Mouse (Mus musculus) thymus, adult 2 months (tissue): ENCODE measurements around the gene Qtrt2. TPM values are rescaled to one million over a fixed set of nuclear protein-coding genes. Genes with fewer than 3 reads are reported as not detected.

ENCODE experiments used
- DNase-seq: peaks from one replicate; pipeline ENCODE4 v3.0.0; 2021
- H3K27ac ChIP-seq: fragments of 200-500 bp; 2 replicates; pipeline ENCODE4 v1.5.1; 2012; ENCODE audit warnings: low read length, control low read depth; ENCODE audit not compliant: control insufficient read depth, insufficient read depth
- H3K27me3 ChIP-seq: fragments of 200-500 bp; 2 replicates; pipeline ENCODE4 v1.6.1; 2012; ENCODE audit warnings: mild to moderate bottlenecking, low read length, moderate library complexity, mixed read lengths; ENCODE audit not compliant: control insufficient read depth, insufficient read depth
- H3K36me3 ChIP-seq: fragments of 200-500 bp; 2 replicates; pipeline ENCODE4 v1.6.1; 2012; ENCODE audit warnings: mild to moderate bottlenecking, low read length, moderate library complexity; ENCODE audit not compliant: control insufficient read depth, insufficient read depth
- H3K4me1 ChIP-seq: fragments of 200-500 bp; replicated peaks from 2 replicates; pipeline ENCODE4 v1.6.1; 2012; ENCODE audit warnings: low read length; ENCODE audit not compliant: control insufficient read depth, insufficient read depth
- H3K4me3 ChIP-seq: fragments of 200-500 bp; 2 replicates; pipeline ENCODE4 v1.5.1; 2012; ENCODE audit warnings: mild to moderate bottlenecking, low read length, control low read depth, moderate library complexity; ENCODE audit not compliant: control insufficient read depth, insufficient read depth
- CTCF ChIP-seq: fragments of 200-500 bp; IDR thresholded peaks from 2 replicates; pipeline ENCODE4 v1.5.1; 2012; ENCODE audit warnings: mild to moderate bottlenecking, control low read depth, low read length, moderate library complexity, borderline replicate concordance; ENCODE audit not compliant: control insufficient read depth, poor library complexity, insufficient read depth; ENCODE audit errors: extremely low read depth
- POLR2A ChIP-seq: fragments of 200-500 bp; IDR thresholded peaks from 2 replicates; pipeline ENCODE4 v1.6.1; 2012; ENCODE audit warnings: mild to moderate bottlenecking, low read length, control low read depth, moderate library complexity; ENCODE audit not compliant: control insufficient read depth, poor library complexity, insufficient read depth; ENCODE audit errors: extremely low read depth
- WGBS: fragments of 180-500 bp; shearing (Covaris S2); methylation state at CpG from one replicate; pipeline ENCODE4 v1.1.7; 2018; 5-methylcytosine and 5-hydroxymethylcytosine counted together
- polyA plus RNA-seq: library from polyadenylated mRNA; depleted of rRNA; stranded (reverse); fragments of >200 nt; gene quantifications from 2 replicates; pipeline ENCODE4 v1.2.3, GENCODE M21; 2012; rRNA removed

Gene Qtrt2
- 21.3 and 25.7 TPM in 2 replicates for polyA plus RNA-seq

GRCm38 (mm10) chr16:43926341-43926859 lies at the start of gene Qtrt2:
Qtrt2 (minus strand) TSS chr16:43926809.
- Histone ChIP-seq H3K36me3 (no peaks in the 10 kb centered on the region), H3K27me3 (no peaks in the 10 kb centered on the region), H3K4me3 (no peak within 1 kb of the TSS), H3K27ac (no peak within 1 kb of the TSS), H3K4me1 (no peaks in the 10 kb centered on the region)
- no peak for DNase-seq
- WGBS, result 93% methylated on average over 6 of the region's 6 CpGs
- TF ChIP-seq CTCF (no peak), POLR2A (no peak)

GRCm38 (mm10) chr16:43973606-43974220 lies 47.1 kb upstream of the Qtrt2 start:
- WGBS, result 97% methylated on average over 22 of the region's 22 CpGs
- Histone ChIP-seq H3K27ac (no peak overlapping the region), H3K36me3 (no peaks in the 10 kb centered on the region), H3K4me1 (peaks cover 16% of the 10 kb centered on the region), H3K4me3 (no peak overlapping the region), H3K27me3 (no peaks in the 10 kb centered on the region)
- TF ChIP-seq CTCF (no peak), POLR2A (no peak)
- DNase-seq, result no peak

GRCm38 (mm10) chr16:43973147-43973546 lies 46.5 kb upstream of the Qtrt2 start:
- peaks cover 16% of the 10 kb centered on the region for H3K4me1 ChIP-seq
- H3K4me3 ChIP-seq, result no peak overlapping the region
- TF ChIP-seq POLR2A, result no peak
- TF ChIP-seq CTCF, result no peak
- WGBS, result 92% methylated on average over 11 of the region's 11 CpGs
- H3K27ac ChIP-seq, result no peak overlapping the region
- H3K36me3 ChIP-seq, result no peaks in the 10 kb centered on the region
- DNase-seq, result no peak
- H3K27me3 ChIP-seq, result no peaks in the 10 kb centered on the region

GRCm38 (mm10) chr16:43972391-43972790 lies 45.8 kb upstream of the Qtrt2 start:
- Histone ChIP-seq H3K36me3 (no peaks in the 10 kb centered on the region), H3K27ac (no peak overlapping the region), H3K4me3 (no peak overlapping the region), H3K4me1 (peaks cover 16% of the 10 kb centered on the region), H3K27me3 (no peaks in the 10 kb centered on the region)
- 91% methylated on average over 2 of the region's 2 CpGs for WGBS
- DNase-seq, result no peak
- no peak for TF ChIP-seq POLR2A
- no peak for TF ChIP-seq CTCF

- Histone ChIP-seq H3K4me1 (peaks cover 16% of the 10 kb centered on the region), H3K4me3 (no peak overlapping the region), H3K27me3 (no peaks in the 10 kb centered on the region), H3K36me3 (no peaks in the 10 kb centered on the region), H3K27ac (no peak overlapping the region)
- no peak for DNase-seq
- TF ChIP-seq POLR2A (no peak), CTCF (no peak)
- 97% methylated on average over 9 of the region's 9 CpGs for WGBS
These were observed 45.1 kb upstream of the Qtrt2 start for GRCm38 (mm10) chr16:43971741-43972140.

GRCm38 (mm10) chr16:43971189-43971588 lies 44.6 kb upstream of the Qtrt2 start:
- 97% methylated on average over 11 of the region's 11 CpGs for WGBS
- no peak for DNase-seq

More at GRCm38 (mm10) chr16:43971189-43971588, 44.6 kb upstream of the Qtrt2 start:
- no peaks in the 10 kb centered on the region for H3K36me3 ChIP-seq
- H3K27me3 ChIP-seq, result no peaks in the 10 kb centered on the region
- TF ChIP-seq CTCF (no peak), POLR2A (no peak)
- no peak overlapping the region for H3K27ac ChIP-seq
- H3K4me1 ChIP-seq, result peaks cover 16% of the 10 kb centered on the region
- H3K4me3 ChIP-seq, result no peak overlapping the region
